Mouse (Mus musculus) spleen, adult 2 months (tissue): ENCODE measurements around the gene Armc6.

ENCODE experiments used
- CTCF ChIP-seq: fragments of 200-500 bp; IDR thresholded peaks from 2 replicates; pipeline ENCODE4 v1.5.1; 2011; ENCODE audit warnings: mild to moderate bottlenecking, inconsistent platforms; ENCODE audit not compliant: insufficient read depth, insufficient read length, insufficient replicate concordance; ENCODE audit errors: extremely low read depth
- POLR2A ChIP-seq: fragments of 200-500 bp; IDR thresholded peaks from 2 replicates; pipeline ENCODE4 v1.6.1; 2011; ENCODE audit warnings: low read depth, low read length, inconsistent platforms

DNA sequence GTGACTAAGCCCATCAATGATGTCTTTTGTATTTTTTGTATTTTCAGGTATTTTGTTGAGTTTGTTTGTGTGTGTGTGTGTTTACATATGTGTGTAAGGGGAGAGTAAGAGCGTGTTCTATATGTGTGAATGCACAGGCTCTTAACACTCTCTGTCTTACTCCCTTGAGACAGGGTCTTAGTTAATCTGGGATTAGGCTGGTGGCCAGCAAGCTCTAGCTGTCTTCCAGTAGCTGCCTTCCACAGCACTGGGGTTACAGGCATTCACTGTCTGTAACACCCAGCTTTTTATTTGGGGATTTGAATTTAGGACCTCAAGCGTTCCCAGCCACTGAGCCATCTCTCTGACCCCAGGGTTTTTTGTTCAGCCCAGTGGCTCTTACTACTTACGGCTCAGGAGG is 13.6 kb upstream of the Armc6 start:
- no peak for TF ChIP-seq CTCF
- no peak for TF ChIP-seq POLR2A
